Mouse (Mus musculus) embryonic facial prominence, embryonic 11.5 days (tissue): ENCODE measurements around the gene Cacna1s. TPM values are rescaled to one million over a fixed set of nuclear protein-coding genes. Genes with fewer than 3 reads are reported as not detected.

Experiments
- ATAC-seq: fragments of 200-750 bp; cut with Nextera tagmentation; replicated peaks from 2 replicates; pipeline ENCODE4 v1.8.0; 2017; ENCODE audit warnings: low read depth; ENCODE audit not compliant: insufficient number of reproducible peaks, low FRiP score, low TSS enrichment
- DNase-seq: peaks from one replicate; pipeline ENCODE4 v3.0.0-alpha.2; 2015; ENCODE audit warnings: low spot score
- H3K27ac ChIP-seq: fragments of 300-500 bp; sonication (generic); replicated peaks from 2 replicates; pipeline ENCODE4 v1.5.1; 2014; ENCODE audit warnings: mild to moderate bottlenecking, low read depth, low read length, control low read depth
- H3K27me3 ChIP-seq: fragments of 300-500 bp; sonication (generic); 2 replicates; pipeline ENCODE4 v1.6.1; 2014; ENCODE audit warnings: mild to moderate bottlenecking, low read length, moderate library complexity, mixed read lengths; ENCODE audit not compliant: control insufficient read depth, insufficient read depth
- H3K36me3 ChIP-seq: fragments of 300-500 bp; sonication (generic); replicated peaks from 2 replicates; pipeline ENCODE4 v1.6.1; 2014; ENCODE audit warnings: low read depth, mild to moderate bottlenecking, low read length, moderate library complexity, mixed read lengths; ENCODE audit not compliant: control insufficient read depth, insufficient read depth
- H3K4me1 ChIP-seq: fragments of 300-500 bp; sonication (generic); 2 replicates; pipeline ENCODE4 v1.6.1; 2014; ENCODE audit warnings: low read length, mixed read lengths; ENCODE audit not compliant: control insufficient read depth, insufficient read depth
- H3K4me2 ChIP-seq: fragments of 300-500 bp; sonication (generic); 2 replicates; pipeline ENCODE4 v1.6.1; 2014; ENCODE audit warnings: low read depth, mild to moderate bottlenecking, control low read depth, low read length, moderate library complexity
- H3K4me3 ChIP-seq: fragments of 300-500 bp; sonication (generic); 2 replicates; pipeline ENCODE4 v1.5.1; 2014; ENCODE audit warnings: low read depth, low read length, control low read depth
- H3K9ac ChIP-seq: fragments of 300-500 bp; sonication (generic); replicated peaks from 2 replicates; pipeline ENCODE4 v1.6.1; 2014; ENCODE audit warnings: mild to moderate bottlenecking, control low read depth, low read length
- H3K9me3 ChIP-seq: fragments of 300-500 bp; sonication (generic); replicated peaks from 2 replicates; pipeline ENCODE4 v1.6.1; 2016; ENCODE audit warnings: mild to moderate bottlenecking, low read length, inconsistent platforms, mixed read lengths; ENCODE audit not compliant: control insufficient read depth
- WGBS: fragments of 180-500 bp; shearing (Covaris S2); extraction: QIAGEN DNeasy Blood & Tissue Kit; methylation state at CpG from one replicate; pipeline ENCODE4 v1.1.7; 2014; 5-methylcytosine and 5-hydroxymethylcytosine counted together
- polyA plus RNA-seq: library from polyadenylated mRNA; unstranded; fragments of >200 nt; fragmentation: Nextera tagmentation; extraction: Ambion mirVana; gene quantifications from 2 replicates; pipeline ENCODE4 v1.2.1, GENCODE M21; 2014

The Cacna1s gene
- polyA plus RNA-seq, 1 experiment from 2014 or later, result 0.10 TPM

DNA sequence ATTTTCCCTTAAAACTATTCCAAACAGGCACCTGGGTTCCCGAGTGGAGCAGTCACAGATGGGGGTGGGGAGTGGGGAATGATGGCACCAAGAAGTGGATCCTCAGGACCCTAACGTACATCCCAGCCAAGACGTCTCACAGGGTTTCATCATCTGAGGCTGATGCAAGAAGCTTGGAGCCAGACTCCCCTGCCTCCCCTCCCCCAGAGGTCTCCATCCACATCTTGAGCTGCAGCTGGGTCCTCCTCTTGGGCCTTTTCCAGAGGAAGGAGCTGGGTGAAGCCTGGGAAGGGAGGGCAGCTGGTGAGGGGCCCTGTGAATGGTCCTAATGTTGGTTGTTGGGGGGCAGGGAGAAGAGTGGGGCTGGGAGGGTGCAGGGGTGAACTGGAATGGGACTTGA lies 77.6 kb downstream of the Cacna1s start:
- H3K4me2 ChIP-seq, result no peak overlapping the region
- 68% methylated on average over 3 of the region's 3 CpGs for WGBS
- no peak overlapping the region for H3K9ac ChIP-seq
- no peaks in the 10 kb centered on the region for H3K9me3 ChIP-seq
- DNase-seq (no peak), ATAC-seq (no peak)
- H3K4me3 ChIP-seq, result no peak overlapping the region
- no peaks in the 10 kb centered on the region for H3K36me3 ChIP-seq
- H3K4me1 ChIP-seq, result peaks cover 4% of the 10 kb centered on the region
- H3K27ac ChIP-seq, result no peak overlapping the region
- H3K27me3 ChIP-seq, result no peaks in the 10 kb centered on the region

DNA sequence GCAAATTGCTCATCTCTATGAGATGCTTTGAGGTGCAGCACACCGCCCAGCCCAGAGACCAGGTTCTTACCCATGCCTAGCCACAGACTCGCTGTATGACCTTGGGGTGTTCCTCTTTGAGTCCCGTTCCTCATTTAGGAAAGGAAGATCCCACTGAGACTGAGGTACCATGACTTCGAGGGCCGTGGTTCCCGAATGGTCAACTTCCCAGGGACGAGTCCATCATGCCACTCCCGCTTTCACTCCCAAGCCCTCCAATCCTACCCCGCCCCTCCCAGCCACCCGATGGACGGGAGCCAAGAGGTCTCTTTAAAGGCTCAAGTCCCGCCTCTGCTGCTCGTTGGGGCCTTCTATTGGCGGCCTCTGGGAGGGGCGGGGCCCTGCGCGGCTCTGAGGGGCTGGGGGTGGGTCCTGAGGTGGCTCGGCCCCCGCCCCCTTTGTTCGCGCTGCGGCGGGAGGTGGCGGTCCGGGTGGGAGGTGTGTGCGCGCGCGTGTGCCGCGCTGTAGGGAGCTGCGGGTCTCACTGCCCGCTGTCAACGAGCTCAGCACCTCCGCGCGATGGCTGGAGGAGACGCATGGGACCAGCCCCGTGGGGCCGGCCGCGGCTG lies 78.5 kb downstream of the Cacna1s start, which contains the start of gene Kif21b:
TSS of gene Kif21b (plus strand) at position 439 of the 608 bp plus-strand sequence.
- Histone ChIP-seq H3K9me3 (no peaks in the 10 kb centered on the region), H3K4me1 (peaks cover 4% of the 10 kb centered on the region), H3K27ac (no peak within 1 kb of the TSS), H3K27me3 (no peaks in the 10 kb centered on the region), H3K4me2 (peak within 1 kb of the TSS; percentile 85), H3K4me3 (peak within 1 kb of the TSS; percentile 83), H3K36me3 (no peaks in the 10 kb centered on the region), H3K9ac (peak within 1 kb of the TSS; percentile 82)
- DNase-seq (peak; percentile 97), ATAC-seq (peak; percentile 90)
- 2% methylated on average over 36 of the region's 42 CpGs for WGBS

DNA sequence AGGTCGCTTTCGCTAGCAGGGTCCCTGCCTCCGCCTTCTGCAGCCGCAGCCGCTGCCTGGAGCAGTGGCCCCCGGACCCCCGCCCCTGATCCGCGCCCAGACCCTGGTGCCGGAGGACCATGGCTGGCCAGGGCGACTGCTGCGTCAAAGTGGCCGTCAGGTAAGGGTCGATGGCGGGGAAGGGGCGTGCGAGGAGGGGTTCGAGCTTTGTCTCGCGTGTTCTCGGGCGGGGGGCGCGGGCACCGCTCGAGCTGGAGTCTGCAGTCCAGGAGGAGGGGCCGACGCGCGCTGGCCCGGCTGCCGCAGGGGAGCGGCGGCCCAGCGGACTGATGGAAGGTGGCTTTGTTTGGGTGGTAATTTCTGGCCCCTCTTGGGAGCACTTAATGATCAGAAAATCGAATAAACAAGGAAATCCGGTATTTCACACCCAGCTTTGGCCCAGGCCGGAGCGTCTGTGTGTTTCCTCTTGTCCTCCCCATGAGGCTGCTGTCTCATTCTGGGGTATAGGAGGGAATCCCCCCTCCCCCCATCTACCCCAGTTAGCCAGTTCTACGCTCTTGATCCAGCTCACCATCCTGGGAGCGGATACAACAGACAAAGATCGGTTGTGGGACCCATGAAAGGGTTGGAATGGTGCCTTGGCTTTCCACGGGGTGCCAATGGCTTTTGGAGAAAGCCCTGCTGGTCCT lies 79.2 kb downstream of the Cacna1s start:
- H3K9me3 ChIP-seq, result no peaks in the 10 kb centered on the region
- peak overlapping the region; percentile 85 for H3K4me2 ChIP-seq
- H3K27ac ChIP-seq, result no peak overlapping the region
- H3K27me3 ChIP-seq, result no peaks in the 10 kb centered on the region
- peak overlapping the region; percentile 82 for H3K9ac ChIP-seq
- H3K4me3 ChIP-seq, result peak overlapping the region; percentile 83
- ATAC-seq (peak; percentile 60), DNase-seq (peak; percentile 74)
- WGBS, result under 1% methylated on average over 42 of the region's 43 CpGs
- no peaks in the 10 kb centered on the region for H3K36me3 ChIP-seq
- peaks cover 7% of the 10 kb centered on the region for H3K4me1 ChIP-seq

DNA sequence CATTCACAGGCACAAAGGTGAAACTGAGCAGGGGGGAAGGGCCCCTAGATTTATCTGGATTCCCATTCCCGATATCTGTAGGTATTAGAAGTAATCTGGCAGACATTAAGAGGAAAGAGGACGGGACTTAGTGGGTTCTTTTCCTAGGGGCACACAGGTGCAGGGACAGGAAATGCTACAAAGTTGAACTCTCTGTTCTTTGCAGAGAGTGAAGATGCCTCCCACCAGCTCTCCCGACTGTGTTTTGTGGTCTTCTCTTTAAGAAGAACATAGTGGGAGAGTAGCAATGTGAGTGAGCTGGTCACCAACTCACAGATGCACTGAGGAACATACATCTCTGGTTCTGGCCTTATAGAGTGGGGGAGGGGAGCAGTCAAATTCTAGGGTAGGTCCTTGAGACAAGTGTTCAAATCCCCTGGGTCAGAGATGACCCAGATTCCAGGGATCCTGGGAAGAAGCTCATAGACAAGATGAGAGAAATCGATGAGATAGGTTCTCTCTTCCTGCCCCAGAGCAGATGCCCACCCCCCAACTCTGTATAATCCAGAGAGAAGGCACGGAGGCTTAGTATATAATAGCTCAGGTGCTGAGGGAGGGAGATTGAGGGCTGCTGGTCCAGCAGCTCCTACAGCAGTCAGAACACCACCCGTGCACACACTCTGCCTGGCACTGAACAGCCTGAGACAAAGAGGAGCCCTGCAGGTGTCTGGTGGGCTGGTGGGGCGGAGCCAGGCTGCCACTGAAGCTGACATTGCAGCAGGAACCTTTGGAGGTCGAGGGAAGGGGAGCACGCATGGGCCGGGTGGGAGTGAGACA lies 80.0 kb downstream of the Cacna1s start:
- Histone ChIP-seq H3K9ac (peak overlapping the region; percentile 82), H3K4me1 (peaks cover 14% of the 10 kb centered on the region), H3K4me2 (peak overlapping the region; percentile 85), H3K27me3 (no peaks in the 10 kb centered on the region), H3K36me3 (no peaks in the 10 kb centered on the region), H3K9me3 (no peaks in the 10 kb centered on the region), H3K27ac (no peak overlapping the region), H3K4me3 (peak overlapping the region; percentile 83)
- DNase-seq (no peak), ATAC-seq (no peak)
- WGBS, result 34% methylated on average over 10 of the region's 10 CpGs

DNA sequence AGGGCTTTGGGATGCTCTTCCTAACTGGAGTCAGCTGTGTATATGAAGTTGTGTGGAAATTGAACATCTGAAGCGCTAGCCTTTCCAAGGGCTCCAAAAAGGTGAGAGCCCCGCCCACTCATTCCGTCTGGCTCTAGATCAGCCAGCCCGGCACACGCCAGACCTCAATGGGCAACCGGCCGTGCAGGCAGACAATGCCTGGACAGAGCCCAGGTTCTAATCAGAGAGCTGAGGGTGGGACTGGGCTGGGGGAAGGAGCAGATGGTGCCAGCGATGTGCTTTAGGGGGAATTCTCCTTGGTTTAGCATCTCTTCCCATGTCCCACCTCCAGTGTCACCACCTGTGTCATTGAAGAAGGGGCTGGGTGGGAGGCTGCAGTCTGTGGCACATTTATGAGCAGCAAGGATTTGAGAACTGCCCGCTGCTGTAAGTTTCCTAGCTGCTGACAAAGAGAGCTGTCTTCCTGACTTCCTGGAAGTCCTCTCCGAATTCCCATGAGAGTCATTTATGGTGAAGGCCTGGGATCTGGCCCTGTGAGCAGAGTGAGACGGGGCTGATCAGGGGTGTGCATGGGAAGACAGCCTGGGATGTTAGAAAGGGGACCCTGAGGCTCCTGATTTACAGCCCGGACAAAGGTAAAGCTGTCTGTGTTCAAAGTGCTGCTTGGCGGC lies 81.2 kb downstream of the Cacna1s start:
- 41% methylated on average over 13 of the region's 13 CpGs for WGBS
- ATAC-seq (no peak), DNase-seq (no peak)
- Histone ChIP-seq H3K4me2 (peak overlapping the region; percentile 29), H3K4me1 (peaks cover 18% of the 10 kb centered on the region), H3K27ac (no peak overlapping the region; the same call in 1 of the 2 replicates), H3K36me3 (no peaks in the 10 kb centered on the region), H3K9ac (peak overlapping the region; percentile 28), H3K9me3 (no peaks in the 10 kb centered on the region), H3K27me3 (no peaks in the 10 kb centered on the region), H3K4me3 (no peak overlapping the region)

DNA sequence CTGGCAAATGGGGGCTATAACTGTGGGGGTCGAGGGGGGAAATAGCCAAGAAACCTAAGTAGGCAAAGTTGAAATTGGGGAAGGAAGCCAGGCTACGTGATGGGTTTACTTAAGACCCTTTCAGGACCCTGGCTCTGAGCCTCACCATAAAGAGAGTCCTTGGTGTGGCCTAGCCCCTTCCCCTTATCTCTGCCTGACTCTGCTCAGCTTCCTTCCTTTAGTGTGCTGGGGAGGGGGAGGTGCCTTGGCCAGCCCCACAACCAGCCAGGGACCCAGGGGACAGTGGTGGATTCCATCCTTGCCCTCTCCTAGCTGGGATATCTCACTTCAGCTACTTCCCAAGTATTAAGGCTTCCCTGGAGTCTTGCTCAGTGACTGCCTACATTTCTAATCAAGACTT lies 82.0 kb downstream of the Cacna1s start:
- no peak for ATAC-seq
- Histone ChIP-seq H3K9ac (no peak overlapping the region), H3K4me3 (no peak overlapping the region), H3K9me3 (no peaks in the 10 kb centered on the region), H3K27ac (no peak overlapping the region), H3K4me1 (peaks cover 18% of the 10 kb centered on the region), H3K4me2 (no peak overlapping the region), H3K36me3 (no peaks in the 10 kb centered on the region), H3K27me3 (no peaks in the 10 kb centered on the region)
- WGBS, result 62% methylated on average over 2 of the region's 2 CpGs
- no peak for DNase-seq

DNA sequence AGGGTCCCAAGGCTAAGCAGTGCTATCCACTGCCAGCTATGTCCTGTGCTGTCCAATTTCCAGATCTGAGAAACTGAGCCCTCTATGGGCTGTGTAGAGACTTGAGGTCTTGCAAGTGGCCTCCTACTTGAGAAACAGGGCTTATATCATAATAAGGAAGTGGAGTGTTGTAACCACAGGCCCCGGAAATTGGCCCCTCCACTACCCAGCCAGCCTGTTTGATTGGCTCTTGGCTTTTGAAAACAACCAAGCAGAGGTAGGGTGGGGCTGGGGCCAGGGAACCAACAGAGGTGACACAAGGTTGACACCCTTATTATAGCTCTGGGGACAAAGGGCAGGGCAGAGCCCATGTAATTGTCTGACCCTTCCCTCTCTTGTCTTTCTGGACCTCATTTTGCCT lies 82.5 kb downstream of the Cacna1s start:
- Histone ChIP-seq H3K27ac (no peak overlapping the region), H3K36me3 (no peaks in the 10 kb centered on the region), H3K9me3 (no peaks in the 10 kb centered on the region), H3K4me3 (no peak overlapping the region), H3K9ac (no peak overlapping the region), H3K4me1 (peaks cover 18% of the 10 kb centered on the region), H3K27me3 (no peaks in the 10 kb centered on the region), H3K4me2 (no peak overlapping the region)
- WGBS, result 17% methylated on average over 1 of the region's 1 CpGs
- no peak for ATAC-seq
- no peak for DNase-seq
